Mouse (Mus musculus): ENCODE results near the gene Bmper. TPM values are rescaled to one million over a fixed set of nuclear protein-coding genes. Genes with fewer than 3 reads are reported as not detected.

The Bmper gene
- total RNA-seq, 2 experiments from 2014 or later: 3.2 to 4.6 TPM

- TF ChIP-seq CTCF (conservative IDR thresholded peaks at IDR 0.05): no peak
- no peak overlapping the region for H3K4me3 ChIP-seq
- DNase-seq (ENCODE audit: low spot score in 2 of 2): no peak
- H3K27ac ChIP-seq: no peak overlapping the region
Observed at GRCm38 (mm10) chr9:23374789-23375460, 152.0 kb downstream of the Bmper start.

- H3K27ac ChIP-seq: no peak overlapping the region
- peak in 1 of 2 experiments; percentile 19 for DNase-seq (ENCODE audit: low spot score in 2 of 2)
- no peak overlapping the region for H3K4me3 ChIP-seq
- TF ChIP-seq CTCF (conservative IDR thresholded peaks at IDR 0.05): no peak
Observed at GRCm38 (mm10) chr9:23377831-23378730, 155.2 kb downstream of the Bmper start.

DNA sequence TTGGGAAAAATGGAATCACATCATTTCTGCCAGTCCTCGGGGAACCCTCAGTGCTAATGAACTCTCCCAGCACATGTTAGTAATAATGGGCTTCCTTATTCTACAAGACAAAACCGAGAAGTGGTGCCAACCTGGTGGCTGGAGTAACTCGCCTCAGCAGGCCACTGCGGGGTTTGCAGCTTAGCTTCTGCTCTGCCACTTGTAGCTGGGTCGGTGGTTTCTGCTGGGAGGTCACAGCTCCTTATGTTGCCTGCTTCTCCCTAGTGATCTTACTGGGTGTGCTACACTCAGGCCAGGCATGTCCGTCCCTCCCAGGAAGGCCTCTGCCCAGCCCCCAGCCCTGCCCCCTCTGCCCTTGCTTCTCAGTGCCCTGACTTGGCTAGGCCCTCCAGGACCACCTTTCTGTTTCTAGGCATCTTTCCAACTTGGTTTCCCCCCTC lies 155.9 kb downstream of the Bmper start:
- Histone ChIP-seq H3K4me3 (no peak overlapping the region), H3K27ac (peak overlapping the region; percentile 65; the same call in 1 of the 2 replicates)
- peak in 1 of 2 experiments; percentile 26 for DNase-seq (ENCODE audit: low spot score in 2 of 2)
- TF ChIP-seq CTCF (conservative IDR thresholded peaks at IDR 0.05): peak; percentile 39

DNA sequence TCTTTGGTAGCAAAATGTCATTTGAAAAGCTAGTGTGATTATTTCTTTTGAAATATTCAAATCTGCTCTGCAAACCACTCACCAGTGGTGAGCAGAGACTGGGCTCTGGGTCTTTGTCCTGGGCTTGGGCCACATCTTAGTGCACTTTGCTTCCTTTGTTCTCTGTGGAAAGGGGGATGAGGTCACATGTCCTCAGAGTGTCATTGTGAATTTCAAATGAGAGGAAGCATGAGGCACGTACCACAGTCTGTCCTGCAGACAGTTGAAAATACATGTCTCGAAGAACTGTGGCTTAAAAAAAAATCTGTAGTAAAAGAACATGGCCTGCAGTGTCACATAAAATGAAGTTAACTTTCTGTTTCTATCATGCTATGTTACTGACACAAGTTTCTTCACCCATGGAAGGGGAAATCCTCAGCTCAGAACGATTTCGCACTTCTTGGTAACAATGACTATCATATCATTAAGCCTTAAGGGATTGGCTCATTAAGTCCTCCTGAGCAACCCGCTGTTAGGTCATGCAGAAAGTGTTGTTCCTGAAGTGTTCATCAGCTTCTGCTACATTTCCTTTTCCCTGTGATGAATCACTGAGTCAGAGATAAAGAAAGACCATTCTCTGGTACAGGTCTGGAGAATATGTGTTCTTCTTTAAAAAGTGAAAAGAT lies 157.4 kb downstream of the Bmper start:
- H3K4me3 ChIP-seq: no peak overlapping the region
- no peak for TF ChIP-seq CTCF (conservative IDR thresholded peaks at IDR 0.05)
- no peak for DNase-seq (ENCODE audit: low spot score in 2 of 2)
- H3K27ac ChIP-seq: no peak overlapping the region

GRCm38 (mm10) chr9:23383291-23383690 lies 160.4 kb downstream of the Bmper start:
- H3K27ac ChIP-seq: no peak overlapping the region
- no peak for DNase-seq (ENCODE audit: low spot score in 2 of 2)

GRCm38 (mm10) chr9:23383837-23384236 lies 161.0 kb downstream of the Bmper start:
- no peak for DNase-seq (ENCODE audit: low spot score in 2 of 2)

More at GRCm38 (mm10) chr9:23383291-23383690, 160.4 kb downstream of the Bmper start:
- no peak overlapping the region for H3K4me3 ChIP-seq
- no peak for TF ChIP-seq CTCF (conservative IDR thresholded peaks at IDR 0.05)

GRCm38 (mm10) chr9:23384880-23385279 lies 162.0 kb downstream of the Bmper start:
- DNase-seq (ENCODE audit: low spot score in 2 of 2): no peak
- no peak overlapping the region for H3K4me3 ChIP-seq
- no peak for TF ChIP-seq CTCF (conservative IDR thresholded peaks at IDR 0.05)
- no peak overlapping the region for H3K27ac ChIP-seq

More at GRCm38 (mm10) chr9:23383837-23384236, 161.0 kb downstream of the Bmper start:
- Histone ChIP-seq H3K27ac (no peak overlapping the region), H3K4me3 (no peak overlapping the region)
- no peak for TF ChIP-seq CTCF (conservative IDR thresholded peaks at IDR 0.05)

DNA sequence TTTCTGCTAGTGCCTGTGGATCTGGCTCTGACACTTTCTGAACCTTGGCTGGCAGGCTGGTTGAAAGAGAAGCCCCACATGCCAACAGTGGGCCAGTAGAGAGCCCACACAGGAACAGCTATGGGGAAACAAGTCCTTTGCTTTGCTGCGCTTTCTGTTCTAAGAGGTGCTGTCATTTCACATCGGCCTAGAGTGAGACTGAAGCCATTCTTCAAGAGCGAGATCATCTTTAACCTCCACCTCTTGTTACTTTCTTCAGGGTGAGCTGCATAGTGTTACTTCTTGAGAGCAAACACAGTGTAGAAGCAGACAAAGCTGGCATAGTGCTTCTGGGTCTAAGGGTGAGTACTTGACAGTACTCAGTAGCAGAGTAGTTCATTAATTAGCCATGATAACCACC lies 163.3 kb downstream of the Bmper start:
- TF ChIP-seq CTCF (conservative IDR thresholded peaks at IDR 0.05): no peak
- Histone ChIP-seq H3K27ac (no peak overlapping the region), H3K4me3 (no peak overlapping the region)
- no peak for DNase-seq (ENCODE audit: low spot score in 2 of 2)

- no peak for DNase-seq (ENCODE audit: low spot score in 2 of 2)
- TF ChIP-seq CTCF (conservative IDR thresholded peaks at IDR 0.05): no peak
- H3K27ac ChIP-seq: no peak overlapping the region
- no peak overlapping the region for H3K4me3 ChIP-seq
Observed at GRCm38 (mm10) chr9:23390118-23390517, 167.2 kb downstream of the Bmper start.

DNA sequence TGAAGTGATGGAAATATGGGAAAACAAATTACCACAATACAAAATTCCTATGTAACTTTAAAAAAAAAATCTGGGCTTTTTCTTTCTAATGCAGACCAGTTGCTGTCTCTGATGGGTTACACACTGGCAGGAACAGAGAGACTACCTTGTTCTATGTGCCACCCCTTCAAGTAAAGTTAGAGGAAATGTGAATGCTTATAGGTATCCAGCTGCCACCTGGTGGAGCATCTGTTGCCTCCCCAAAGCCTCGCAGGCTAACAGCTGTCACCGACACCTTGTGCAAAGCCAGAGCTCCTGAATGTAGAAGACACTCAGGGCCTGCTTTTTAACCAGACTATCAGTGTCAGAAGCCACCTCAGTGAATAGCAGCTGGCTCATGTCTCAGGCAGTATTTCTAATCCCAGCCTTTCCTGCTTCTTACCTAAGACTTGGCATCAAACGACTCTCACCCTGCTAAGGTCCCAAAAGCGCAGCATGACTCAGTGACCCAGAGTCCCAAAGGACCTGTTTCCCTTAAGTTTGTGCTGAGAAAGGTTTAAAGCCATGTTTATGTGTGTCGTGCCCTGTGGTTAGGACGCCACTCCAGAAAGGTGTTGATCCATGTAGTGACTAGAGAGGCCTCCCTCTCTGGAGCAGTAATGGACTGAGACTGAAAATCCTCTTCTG lies 171.9 kb downstream of the Bmper start:
- TF ChIP-seq CTCF (conservative IDR thresholded peaks at IDR 0.05): peak; percentile 28; the same call in 1 of the 2 replicates
- no peak for DNase-seq (ENCODE audit: low spot score in 2 of 2)
- H3K4me3 ChIP-seq: no peak overlapping the region
- no peak overlapping the region for H3K27ac ChIP-seq

DNA sequence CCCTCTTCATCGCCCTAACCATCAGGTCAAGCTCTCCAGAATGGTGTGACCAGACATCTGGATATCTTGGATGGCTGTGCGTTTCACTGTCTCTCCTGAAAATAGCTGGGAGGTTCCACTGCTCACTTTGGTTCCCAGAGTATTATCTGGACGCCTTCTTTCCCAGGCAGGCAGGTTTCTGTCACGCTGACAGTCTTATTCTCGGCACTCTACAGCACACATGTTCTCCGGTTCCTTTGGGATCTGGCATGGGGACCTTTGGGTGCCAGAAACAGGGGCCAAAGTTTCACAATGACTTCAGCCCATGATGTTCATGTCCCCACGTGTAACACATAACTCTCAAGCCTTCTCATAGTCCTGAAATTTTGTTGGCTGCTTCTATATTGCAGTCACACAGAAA lies 173.3 kb downstream of the Bmper start:
- no peak overlapping the region for H3K4me3 ChIP-seq
- H3K27ac ChIP-seq: no peak overlapping the region
- DNase-seq (ENCODE audit: low spot score in 2 of 2): no peak
- TF ChIP-seq CTCF (conservative IDR thresholded peaks at IDR 0.05): no peak

DNA sequence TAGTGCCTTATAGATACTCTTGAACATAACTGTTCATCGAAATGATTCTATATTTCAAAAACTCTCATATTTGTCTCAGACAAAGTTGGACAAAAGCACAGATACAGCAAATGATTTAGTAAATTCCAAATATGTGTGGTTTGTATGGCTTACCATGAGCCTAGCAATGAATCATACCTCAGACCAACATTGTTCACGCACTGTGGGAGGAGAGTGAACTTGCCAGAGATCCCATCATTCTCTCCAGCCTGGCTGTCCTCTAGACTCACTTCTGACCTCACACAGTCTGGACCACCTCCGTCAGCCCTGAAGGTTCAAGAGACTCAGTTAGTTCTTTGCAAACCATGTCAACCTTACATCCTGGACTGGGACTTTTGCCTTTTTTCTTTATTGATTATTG lies 175.0 kb downstream of the Bmper start:
- DNase-seq (ENCODE audit: low spot score in 2 of 2): no peak
- Histone ChIP-seq H3K4me3 (no peak overlapping the region), H3K27ac (no peak overlapping the region)
- TF ChIP-seq CTCF (conservative IDR thresholded peaks at IDR 0.05): no peak
